Mouse (Mus musculus): ENCODE measurements around the gene Ccdc6. TPM values are rescaled to one million over a fixed set of nuclear protein-coding genes. Genes with fewer than 3 reads are reported as not detected.
A peak's percentile ranks its signal among the peaks of the same experiment; 100 is the strongest.

The Ccdc6 gene
- total and polyA plus RNA-seq, 3 experiments, result 21.1 to 93.8 (median 22.2) TPM

DNA sequence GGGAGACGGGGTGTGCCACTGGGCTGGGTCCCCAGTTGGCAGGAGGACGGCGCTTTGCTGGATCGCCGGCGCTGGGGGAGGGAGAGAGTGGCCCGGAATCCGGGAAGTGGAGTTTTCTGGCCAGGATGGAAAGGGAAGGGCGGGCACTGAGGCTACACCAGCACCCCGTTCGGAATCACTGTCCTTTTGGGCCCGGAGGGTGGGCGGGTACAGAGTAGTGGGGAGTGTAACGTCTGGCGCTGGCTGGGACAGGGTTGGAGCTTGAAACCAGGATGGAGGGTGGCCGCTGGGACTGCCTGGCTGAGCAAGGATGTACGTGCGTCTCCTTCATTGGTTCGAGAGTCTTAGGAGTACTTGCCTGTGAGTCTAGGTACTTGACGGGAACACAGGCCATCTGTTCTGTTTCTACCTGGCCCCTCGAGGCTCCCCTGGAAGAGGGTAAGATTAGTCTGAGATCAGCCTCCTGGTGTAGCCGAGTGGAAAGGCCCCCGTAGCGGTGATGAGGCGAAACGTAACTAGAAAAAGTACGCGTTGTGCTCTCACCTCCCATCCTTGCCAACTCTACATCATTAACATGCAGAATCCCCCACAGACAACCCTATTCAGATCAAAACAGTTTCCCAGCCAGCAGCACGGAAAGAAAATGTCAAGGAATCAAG is 1.1 kb downstream of the Ccdc6 start:
- no peak for TF ChIP-seq GATA2 (IDR thresholded peaks at IDR 0.05; ENCODE audit: borderline replicate concordance, low read depth, low read length)
- TF ChIP-seq CTCF (IDR thresholded peaks at IDR 0.05; ENCODE audit: low read depth, low read length), result no peak
- no peak for TF ChIP-seq TAL1 (conservative IDR thresholded peaks at IDR 0.05; ENCODE audit: low read depth, low read length)
- no peak for TF ChIP-seq POLR2AphosphoS5 (IDR thresholded peaks at IDR 0.05; ENCODE audit: insufficient replicate concordance, low read depth, low read length)
- no peak for TF ChIP-seq GATA1 (IDR thresholded peaks at IDR 0.05; ENCODE audit: borderline replicate concordance, low read length)
- Histone ChIP-seq H3K27me3 (ENCODE audit: insufficient read depth, low read length) (no peaks in the 10 kb centered on the region), H3K36me3 (replicated peaks) (peaks cover 43% of the 10 kb centered on the region), H3K4me1 (ENCODE audit: insufficient read depth, low read depth, low read length) (peaks cover 42% of the 10 kb centered on the region), H3K4me3 (ENCODE audit: low read depth, low read length) (peak overlapping the region; percentile 95), H3K9me3 (replicated peaks) (peaks cover 8% of the 10 kb centered on the region; the same call in 1 of the 2 replicates)
- ATAC-seq (ENCODE audit: extremely low read depth, insufficient number of reproducible peaks, low FRiP score, poor library complexity, severe bottlenecking), result no peak
- DNase-seq (ENCODE audit: low spot score), result no peak

DNA sequence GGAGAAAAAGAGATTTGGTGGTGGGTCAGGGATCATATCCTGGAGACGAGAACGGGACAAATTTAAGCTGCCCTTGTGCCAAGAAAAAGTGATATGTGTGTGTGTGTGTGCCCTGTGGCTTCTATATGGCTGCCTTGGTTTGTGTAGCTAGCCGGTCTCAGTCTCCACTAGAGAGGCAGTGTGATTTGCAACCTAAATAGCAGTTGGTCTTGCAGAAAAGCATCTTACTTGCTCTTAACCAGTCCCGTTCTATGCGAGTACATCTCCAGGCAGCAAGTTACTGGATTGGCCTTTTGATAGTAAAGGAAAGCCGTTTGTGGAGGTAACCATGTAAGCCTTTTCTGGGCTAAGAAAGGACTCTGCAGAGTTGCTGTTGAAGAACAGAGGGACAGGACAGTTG is 1.7 kb downstream of the Ccdc6 start:
- TF ChIP-seq GATA1 (IDR thresholded peaks at IDR 0.05; ENCODE audit: borderline replicate concordance, low read length) (no peak), CTCF (IDR thresholded peaks at IDR 0.05; ENCODE audit: low read depth, low read length) (no peak), POLR2AphosphoS5 (IDR thresholded peaks at IDR 0.05; ENCODE audit: insufficient replicate concordance, low read depth, low read length) (no peak), TAL1 (conservative IDR thresholded peaks at IDR 0.05; ENCODE audit: low read depth, low read length) (no peak), GATA2 (IDR thresholded peaks at IDR 0.05; ENCODE audit: borderline replicate concordance, low read depth, low read length) (no peak)
- H3K9me3 ChIP-seq (replicated peaks), result peaks cover 8% of the 10 kb centered on the region; the same call in 1 of the 2 replicates
- DNase-seq (ENCODE audit: low spot score) (no peak), ATAC-seq (ENCODE audit: extremely low read depth, insufficient number of reproducible peaks, low FRiP score, poor library complexity, severe bottlenecking) (no peak)
- peaks cover 44% of the 10 kb centered on the region for H3K4me1 ChIP-seq (ENCODE audit: insufficient read depth, low read depth, low read length)
- H3K4me3 ChIP-seq (ENCODE audit: low read depth, low read length), result peak overlapping the region; percentile 95; the same call in 1 of the 2 replicates
- H3K27me3 ChIP-seq (ENCODE audit: insufficient read depth, low read length), result no peaks in the 10 kb centered on the region
- peaks cover 49% of the 10 kb centered on the region for H3K36me3 ChIP-seq (replicated peaks)

DNA sequence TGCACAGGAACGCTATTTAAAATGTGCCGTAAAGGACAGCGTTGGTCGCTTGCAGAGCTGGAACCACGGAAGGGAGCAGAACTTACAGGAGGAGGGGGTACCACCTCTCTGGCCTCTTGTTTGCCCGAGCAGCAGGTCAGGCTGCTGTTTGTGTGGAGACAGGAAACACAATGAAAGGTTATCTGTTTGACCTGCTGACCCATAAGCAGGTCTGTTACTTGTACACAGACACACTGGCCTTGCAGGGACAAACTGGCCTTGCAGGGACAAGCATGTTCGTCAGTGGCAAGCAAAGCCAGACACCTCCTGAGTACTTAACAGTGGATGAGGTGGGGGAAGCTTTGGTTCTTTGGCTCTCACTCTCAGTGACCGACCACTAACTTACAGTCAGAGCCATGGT is 2.1 kb downstream of the Ccdc6 start:
- ATAC-seq (ENCODE audit: extremely low read depth, insufficient number of reproducible peaks, low FRiP score, poor library complexity, severe bottlenecking), result no peak
- no peak for DNase-seq (ENCODE audit: low spot score)
- H3K4me1 ChIP-seq (ENCODE audit: insufficient read depth, low read depth, low read length), result peaks cover 44% of the 10 kb centered on the region
- H3K27me3 ChIP-seq (ENCODE audit: insufficient read depth, low read length), result no peaks in the 10 kb centered on the region
- peak overlapping the region; percentile 20; the same call in 1 of the 2 replicates for H3K4me3 ChIP-seq (ENCODE audit: low read depth, low read length)
- no peak for TF ChIP-seq GATA2 (IDR thresholded peaks at IDR 0.05; ENCODE audit: borderline replicate concordance, low read depth, low read length)
- no peak for TF ChIP-seq TAL1 (conservative IDR thresholded peaks at IDR 0.05; ENCODE audit: low read depth, low read length)
- TF ChIP-seq CTCF (IDR thresholded peaks at IDR 0.05; ENCODE audit: low read depth, low read length), result no peak
- no peak for TF ChIP-seq POLR2AphosphoS5 (IDR thresholded peaks at IDR 0.05; ENCODE audit: insufficient replicate concordance, low read depth, low read length)
- no peak for TF ChIP-seq GATA1 (IDR thresholded peaks at IDR 0.05; ENCODE audit: borderline replicate concordance, low read length)
- H3K36me3 ChIP-seq (replicated peaks), result peaks cover 53% of the 10 kb centered on the region
- peaks cover 8% of the 10 kb centered on the region; the same call in 1 of the 2 replicates for H3K9me3 ChIP-seq (replicated peaks)

DNA sequence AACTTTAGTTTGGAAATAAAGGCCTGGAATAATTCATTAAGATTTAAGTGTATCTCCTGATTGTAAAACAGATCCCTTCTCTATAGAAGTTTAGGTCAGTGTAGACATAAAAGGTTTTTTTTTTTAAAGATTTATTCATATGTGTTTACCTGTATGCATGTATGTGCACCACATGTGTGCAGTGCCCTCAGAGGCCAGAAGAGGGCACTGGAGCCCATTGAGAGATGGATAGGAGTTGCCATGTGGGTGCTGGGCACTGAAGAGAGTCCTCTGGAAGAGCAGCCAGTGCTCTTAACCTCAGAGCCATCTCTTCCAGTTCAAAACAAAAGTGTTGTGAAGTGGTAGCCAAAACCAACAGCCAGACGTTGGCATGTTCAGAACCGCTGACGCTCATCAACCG is 5.2 kb downstream of the Ccdc6 start:
- ATAC-seq (ENCODE audit: extremely low read depth, insufficient number of reproducible peaks, low FRiP score, poor library complexity, severe bottlenecking) (no peak), DNase-seq (ENCODE audit: low spot score) (no peak)
- Histone ChIP-seq H3K4me1 (ENCODE audit: insufficient read depth, low read depth, low read length) (peaks cover 56% of the 10 kb centered on the region), H3K4me3 (ENCODE audit: low read depth, low read length) (no peak overlapping the region), H3K27me3 (ENCODE audit: insufficient read depth, low read length) (no peaks in the 10 kb centered on the region), H3K9me3 (replicated peaks) (peaks cover 8% of the 10 kb centered on the region; the same call in 1 of the 2 replicates), H3K36me3 (replicated peaks) (peaks cover 83% of the 10 kb centered on the region)
- TF ChIP-seq GATA1 (IDR thresholded peaks at IDR 0.05; ENCODE audit: borderline replicate concordance, low read length) (no peak), TAL1 (conservative IDR thresholded peaks at IDR 0.05; ENCODE audit: low read depth, low read length) (no peak), GATA2 (IDR thresholded peaks at IDR 0.05; ENCODE audit: borderline replicate concordance, low read depth, low read length) (no peak), POLR2AphosphoS5 (IDR thresholded peaks at IDR 0.05; ENCODE audit: insufficient replicate concordance, low read depth, low read length) (no peak), CTCF (IDR thresholded peaks at IDR 0.05; ENCODE audit: low read depth, low read length) (no peak)

DNA sequence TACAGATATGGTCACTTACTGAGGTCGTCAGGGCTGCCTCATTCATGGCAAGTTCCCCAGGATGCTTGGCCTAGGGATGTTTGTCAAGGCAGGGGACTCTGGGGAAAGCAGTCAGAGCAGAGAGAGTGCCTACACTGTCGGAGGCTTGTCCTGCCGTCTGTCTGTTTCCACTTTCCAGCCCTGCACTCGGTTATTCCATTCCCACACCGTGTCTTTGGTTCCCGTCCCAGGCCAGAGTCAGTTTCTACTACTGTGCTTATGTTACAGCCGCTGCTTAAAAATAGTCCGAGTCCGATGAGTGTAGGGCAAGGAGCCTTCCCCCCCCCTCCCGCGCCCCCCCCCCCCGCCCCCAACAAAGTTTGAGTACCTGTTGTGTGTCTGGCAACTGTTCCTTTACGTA is 11.1 kb downstream of the Ccdc6 start:
- no peak for TF ChIP-seq POLR2AphosphoS5 (IDR thresholded peaks at IDR 0.05; ENCODE audit: insufficient replicate concordance, low read depth, low read length)
- no peak for TF ChIP-seq CTCF (IDR thresholded peaks at IDR 0.05; ENCODE audit: low read depth, low read length)
- TF ChIP-seq GATA2 (IDR thresholded peaks at IDR 0.05; ENCODE audit: borderline replicate concordance, low read depth, low read length), result no peak
- TF ChIP-seq GATA1 (IDR thresholded peaks at IDR 0.05; ENCODE audit: borderline replicate concordance, low read length), result no peak
- TF ChIP-seq TAL1 (conservative IDR thresholded peaks at IDR 0.05; ENCODE audit: low read depth, low read length), result no peak
- no peaks in the 10 kb centered on the region for H3K9me3 ChIP-seq (replicated peaks)
- no peak overlapping the region for H3K4me3 ChIP-seq (ENCODE audit: low read depth, low read length)
- DNase-seq (ENCODE audit: low spot score), result no peak
- no peaks in the 10 kb centered on the region for H3K27me3 ChIP-seq (ENCODE audit: insufficient read depth, low read length)
- peaks cover 63% of the 10 kb centered on the region for H3K4me1 ChIP-seq (ENCODE audit: insufficient read depth, low read depth, low read length)
- H3K36me3 ChIP-seq (replicated peaks), result peaks cover 88% of the 10 kb centered on the region
- no peak for ATAC-seq (ENCODE audit: extremely low read depth, insufficient number of reproducible peaks, low FRiP score, poor library complexity, severe bottlenecking)

DNA sequence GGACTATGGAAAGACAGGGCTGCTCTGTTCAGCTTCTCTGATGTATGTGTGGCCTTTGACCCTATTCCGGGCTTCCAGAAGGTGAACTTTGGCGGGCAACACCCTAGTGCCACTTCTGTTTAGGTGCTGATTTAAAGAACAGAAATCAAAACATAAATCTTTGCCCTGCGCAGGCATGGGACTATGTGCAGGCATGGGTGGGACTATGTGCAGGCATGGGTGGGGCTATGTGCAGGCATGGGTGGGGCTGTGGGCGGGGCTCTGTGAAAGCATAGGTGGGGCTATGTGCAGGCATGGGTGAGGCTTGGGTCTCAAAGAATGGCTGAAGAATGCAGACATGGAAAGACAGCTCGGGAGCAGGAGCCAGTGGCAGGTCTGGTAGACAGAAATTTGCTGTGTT is 13.1 kb downstream of the Ccdc6 start:
- Histone ChIP-seq H3K9me3 (replicated peaks) (no peaks in the 10 kb centered on the region), H3K4me1 (ENCODE audit: insufficient read depth, low read depth, low read length) (peaks cover 45% of the 10 kb centered on the region), H3K36me3 (replicated peaks) (peaks cover 85% of the 10 kb centered on the region), H3K4me3 (ENCODE audit: low read depth, low read length) (no peak overlapping the region), H3K27me3 (ENCODE audit: insufficient read depth, low read length) (no peaks in the 10 kb centered on the region)
- no peak for DNase-seq (ENCODE audit: low spot score)
- TF ChIP-seq TAL1 (conservative IDR thresholded peaks at IDR 0.05; ENCODE audit: low read depth, low read length) (no peak), GATA1 (IDR thresholded peaks at IDR 0.05; ENCODE audit: borderline replicate concordance, low read length) (no peak), GATA2 (IDR thresholded peaks at IDR 0.05; ENCODE audit: borderline replicate concordance, low read depth, low read length) (no peak)
- peak; percentile 58; the same call in 1 of the 2 replicates for ATAC-seq (ENCODE audit: extremely low read depth, insufficient number of reproducible peaks, low FRiP score, poor library complexity, severe bottlenecking)
